Mouse (Mus musculus) embryonic facial prominence, embryonic 13.5 days (tissue): ENCODE measurements at regions not wholly inside any gene's neighbourhood (a gene's known extent, or its start where the extent isn't known, plus 50 kb on each side); places are given as distances from the start of the nearest gene placed in this dataset.

ENCODE experiments used
- ATAC-seq: fragments of 200-750 bp; cut with Nextera tagmentation; 2 replicates; pipeline ENCODE4 v1.8.0; 2017; ENCODE audit warnings: low read depth; ENCODE audit not compliant: insufficient number of reproducible peaks, insufficient read depth, low FRiP score, low TSS enrichment
- H3K27ac ChIP-seq: fragments of 300-500 bp; sonication (generic); 2 replicates; pipeline ENCODE4 v1.5.1; 2015; ENCODE audit warnings: moderate library complexity, mild to moderate bottlenecking, inconsistent platforms
- H3K27me3 ChIP-seq: fragments of 300-500 bp; sonication (generic); 2 replicates; pipeline ENCODE4 v1.6.1; 2015; ENCODE audit warnings: mild to moderate bottlenecking, inconsistent platforms
- H3K36me3 ChIP-seq: fragments of 300-500 bp; sonication (generic); 2 replicates; pipeline ENCODE4 v1.6.1; 2015; ENCODE audit warnings: mild to moderate bottlenecking, inconsistent platforms
- H3K4me1 ChIP-seq: fragments of 300-500 bp; sonication (generic); 2 replicates; pipeline ENCODE4 v1.6.1; 2015; ENCODE audit warnings: inconsistent platforms
- H3K4me2 ChIP-seq: fragments of 300-500 bp; sonication (generic); 2 replicates; pipeline ENCODE4 v1.6.1; 2015; ENCODE audit warnings: moderate library complexity, mild to moderate bottlenecking, inconsistent platforms
- H3K4me3 ChIP-seq: fragments of 300-500 bp; sonication (generic); 2 replicates; pipeline ENCODE4 v1.5.1; 2015; ENCODE audit warnings: mild to moderate bottlenecking, inconsistent platforms
- H3K9ac ChIP-seq: fragments of 300-500 bp; sonication (generic); 2 replicates; pipeline ENCODE4 v1.6.1; 2015; ENCODE audit warnings: mild to moderate bottlenecking, inconsistent platforms
- H3K9me3 ChIP-seq: fragments of 300-500 bp; sonication (generic); 2 replicates; pipeline ENCODE4 v1.6.1; 2016; ENCODE audit warnings: inconsistent platforms
- WGBS: fragments of 180-500 bp; shearing (Covaris S2); methylation state at CpG from one replicate; pipeline ENCODE4 v1.1.7; 2015; ENCODE audit warnings: mixed read lengths; 5-methylcytosine and 5-hydroxymethylcytosine counted together

GRCm38 (mm10) chrX:106985684-106986083 is 65.3 kb downstream of the Lpar4 start:
- WGBS = 78% methylated on average over 1 of the region's 1 CpGs

DNA sequence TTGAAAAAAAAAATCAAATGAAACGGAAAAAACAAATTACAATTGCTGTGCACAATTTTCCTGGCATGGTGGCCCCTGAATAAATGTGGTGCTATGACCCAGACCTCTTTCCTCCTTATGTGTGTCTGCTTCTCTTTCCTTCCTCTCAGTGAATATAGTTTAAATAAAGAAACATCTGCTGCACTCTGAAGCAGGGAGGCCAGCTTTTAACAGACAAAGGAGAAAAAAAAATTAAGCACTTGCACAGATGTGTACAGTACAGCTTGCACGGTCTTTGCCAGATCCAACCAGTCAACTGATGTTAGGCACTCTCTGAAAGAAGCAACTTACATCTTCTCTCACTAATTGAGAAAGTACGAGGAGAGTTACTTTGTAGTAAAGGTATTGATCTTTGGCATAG is 66.4 kb downstream of the Lpar4 start:
- Histone ChIP-seq H3K9me3 (no peaks in the 10 kb centered on the region), H3K4me2 (no peak overlapping the region), H3K9ac (no peak overlapping the region), H3K4me3 (no peak overlapping the region), H3K36me3 (no peaks in the 10 kb centered on the region), H3K4me1 (no peaks in the 10 kb centered on the region), H3K27ac (no peak overlapping the region), H3K27me3 (no peaks in the 10 kb centered on the region)
- ATAC-seq = no peak
- 45% methylated on average over 3 of the region's 3 CpGs for WGBS

More at GRCm38 (mm10) chrX:106985684-106986083, 65.3 kb downstream of the Lpar4 start:
- no peaks in the 10 kb centered on the region for H3K27me3 ChIP-seq
- no peak overlapping the region for H3K27ac ChIP-seq
- no peak overlapping the region for H3K4me3 ChIP-seq
- H3K4me1 ChIP-seq = no peaks in the 10 kb centered on the region
- no peaks in the 10 kb centered on the region for H3K9me3 ChIP-seq
- H3K9ac ChIP-seq = no peak overlapping the region
- H3K4me2 ChIP-seq = no peak overlapping the region
- no peaks in the 10 kb centered on the region for H3K36me3 ChIP-seq
- ATAC-seq = no peak

DNA sequence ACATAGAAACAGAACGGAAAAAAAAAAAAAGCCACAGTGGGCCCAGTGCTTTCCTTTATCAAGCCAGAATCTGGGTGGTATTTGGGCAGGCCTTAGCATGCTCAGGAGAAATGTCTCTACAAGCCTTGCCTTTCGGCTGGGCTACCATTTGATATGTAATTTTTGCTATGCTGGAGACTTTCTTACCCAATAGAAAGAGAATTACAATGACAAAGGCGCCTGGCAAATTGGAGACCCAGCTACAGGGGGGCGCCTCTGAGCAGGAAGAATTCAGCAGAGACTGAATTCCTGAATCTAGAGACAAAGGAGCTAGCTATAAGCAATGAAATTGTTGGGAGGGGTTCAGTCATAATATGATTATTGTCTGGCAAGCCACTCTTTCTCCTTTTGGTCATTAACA is 67.4 kb downstream of the Lpar4 start:
- no peaks in the 10 kb centered on the region for H3K27me3 ChIP-seq
- no peak overlapping the region for H3K4me2 ChIP-seq
- H3K36me3 ChIP-seq = no peaks in the 10 kb centered on the region
- H3K4me1 ChIP-seq = no peaks in the 10 kb centered on the region
- H3K4me3 ChIP-seq = no peak overlapping the region
- no peak overlapping the region for H3K27ac ChIP-seq
- H3K9me3 ChIP-seq = no peaks in the 10 kb centered on the region
- no peak overlapping the region for H3K9ac ChIP-seq
- WGBS = 40% methylated on average over 4 of the region's 4 CpGs
- no peak for ATAC-seq

- Histone ChIP-seq H3K9me3 (no peaks in the 10 kb centered on the region), H3K27me3 (no peaks in the 10 kb centered on the region), H3K36me3 (no peaks in the 10 kb centered on the region), H3K9ac (no peak overlapping the region), H3K27ac (no peak overlapping the region), H3K4me2 (no peak overlapping the region), H3K4me1 (0 out of 2 replicates have a peak, but pooled peaks cover 2% of the 10 kb centered on the region), H3K4me3 (no peak overlapping the region)
- no peak for ATAC-seq
- WGBS = 72% methylated on average over 7 of the region's 7 CpGs
Observed at GRCm38 (mm10) chrX:107004496-107004895, 83.8 kb upstream of the P2ry10 start.

GRCm38 (mm10) chrX:107008968-107009367 is 79.3 kb upstream of the P2ry10 start:
- 27% methylated on average over 4 of the region's 4 CpGs for WGBS
- Histone ChIP-seq H3K4me2 (0 out of 2 replicates have a peak overlapping the region, but pooled peaks have one; percentile 22), H3K4me1 (0 out of 2 replicates have a peak, but pooled peaks cover 2% of the 10 kb centered on the region), H3K9ac (no peak overlapping the region), H3K27ac (0 out of 2 replicates have a peak overlapping the region, but pooled peaks have one; percentile 66), H3K4me3 (no peak overlapping the region), H3K36me3 (no peaks in the 10 kb centered on the region), H3K9me3 (no peaks in the 10 kb centered on the region), H3K27me3 (no peaks in the 10 kb centered on the region)
- peak; percentile 48; the same call in 1 of the 2 replicates for ATAC-seq

DNA sequence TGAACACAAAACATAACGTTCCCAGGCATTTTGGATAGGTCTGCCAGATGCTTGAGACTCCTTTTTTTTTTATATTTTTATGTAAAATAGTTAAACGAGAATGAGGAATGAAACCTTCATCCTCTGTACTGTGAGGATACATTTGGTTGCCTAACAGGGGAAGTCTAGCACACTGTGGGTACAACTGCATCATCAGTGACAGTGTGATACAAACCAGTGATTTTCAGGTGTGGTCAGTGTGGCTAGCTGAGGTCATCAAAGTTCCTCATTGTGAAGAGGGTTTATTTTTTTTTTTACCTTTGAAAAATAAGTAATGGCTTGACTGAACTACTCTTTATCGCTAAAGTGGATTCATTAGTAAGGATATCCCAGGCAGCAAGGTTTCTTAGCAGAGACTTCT is 75.7 kb upstream of the P2ry10 start:
- WGBS = 53% methylated on average over 3 of the region's 3 CpGs

DNA sequence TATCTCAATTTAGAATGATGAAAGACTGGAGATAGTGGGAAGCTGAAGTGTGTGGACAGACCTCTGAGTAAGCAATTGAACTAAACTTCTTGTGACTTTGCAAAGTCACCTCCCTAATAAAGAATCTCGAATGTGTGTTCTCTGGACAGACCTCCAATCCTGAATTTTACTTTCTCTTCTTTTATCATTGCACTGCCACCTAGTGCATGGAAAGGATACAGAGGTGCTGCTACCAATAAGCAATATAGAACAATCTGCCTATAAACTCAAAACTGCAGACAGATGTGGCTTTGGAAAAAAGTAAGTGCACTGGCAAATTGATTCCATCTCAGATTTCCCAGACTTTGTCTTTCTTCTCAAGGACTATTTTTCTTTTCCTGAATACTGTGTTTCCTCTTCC is 73.0 kb upstream of the P2ry10 start:
- ATAC-seq = no peak

More for the DNA sequence above, 75.7 kb upstream of the P2ry10 start:
- no peak for ATAC-seq
- H3K36me3 ChIP-seq = no peaks in the 10 kb centered on the region
- no peak overlapping the region for H3K4me3 ChIP-seq
- H3K9me3 ChIP-seq = no peaks in the 10 kb centered on the region
- H3K27me3 ChIP-seq = no peaks in the 10 kb centered on the region
- H3K4me2 ChIP-seq = no peak overlapping the region
- H3K27ac ChIP-seq = no peak overlapping the region
- H3K9ac ChIP-seq = no peak overlapping the region
- 0 out of 2 replicates have a peak, but pooled peaks cover 2% of the 10 kb centered on the region for H3K4me1 ChIP-seq

DNA sequence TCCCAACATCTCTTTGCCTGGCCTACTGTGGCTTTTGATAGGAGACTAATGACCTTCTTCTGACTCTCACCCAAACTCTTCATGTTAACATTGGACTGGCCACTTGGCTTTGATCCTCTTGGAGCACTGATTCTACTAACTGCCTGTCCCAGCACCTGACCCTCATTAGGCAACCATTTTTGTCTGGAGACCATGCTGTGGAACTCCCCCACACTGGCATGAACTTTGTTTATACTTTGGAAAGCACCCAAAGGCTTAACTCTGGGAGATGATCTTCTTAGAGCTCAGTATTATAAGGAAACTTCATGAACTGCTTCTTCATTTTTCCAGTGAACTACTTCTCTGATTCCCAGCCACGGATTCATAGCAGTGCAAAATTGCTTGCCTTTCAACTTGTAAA is 56.6 kb upstream of the P2ry10 start:
- no peaks in the 10 kb centered on the region for H3K4me1 ChIP-seq
- no peak for ATAC-seq
- no peak overlapping the region for H3K27ac ChIP-seq
- no peak overlapping the region for H3K4me2 ChIP-seq
- H3K9me3 ChIP-seq = no peaks in the 10 kb centered on the region
- no peak overlapping the region for H3K4me3 ChIP-seq
- WGBS = 74% methylated on average over 1 of the region's 1 CpGs
- H3K9ac ChIP-seq = no peak overlapping the region
- no peaks in the 10 kb centered on the region for H3K36me3 ChIP-seq
- H3K27me3 ChIP-seq = 0 out of 2 replicates have a peak, but pooled peaks cover 4% of the 10 kb centered on the region

More for the DNA sequence above, 73.0 kb upstream of the P2ry10 start:
- Histone ChIP-seq H3K4me3 (no peak overlapping the region), H3K4me1 (no peaks in the 10 kb centered on the region), H3K36me3 (no peaks in the 10 kb centered on the region), H3K4me2 (no peak overlapping the region), H3K9ac (no peak overlapping the region), H3K9me3 (no peaks in the 10 kb centered on the region), H3K27me3 (no peaks in the 10 kb centered on the region), H3K27ac (no peak overlapping the region)
- 14% methylated on average over 1 of the region's 1 CpGs for WGBS

- no peaks in the 10 kb centered on the region for H3K36me3 ChIP-seq
- 74% methylated on average over 2 of the region's 2 CpGs for WGBS
- no peak for ATAC-seq
Observed at GRCm38 (mm10) chrX:107038041-107038440, 50.3 kb upstream of the P2ry10 start.

More at GRCm38 (mm10) chrX:107038041-107038440, 50.3 kb upstream of the P2ry10 start:
- Histone ChIP-seq H3K27me3 (0 out of 2 replicates have a peak, but pooled peaks cover 4% of the 10 kb centered on the region), H3K9ac (no peak overlapping the region), H3K4me1 (no peaks in the 10 kb centered on the region), H3K9me3 (no peaks in the 10 kb centered on the region), H3K4me3 (no peak overlapping the region), H3K27ac (no peak overlapping the region), H3K4me2 (no peak overlapping the region)
